Comparison of ENCODE assay signal across 13 mouse cellular contexts in genomic region chr1:90013273-90013672, GRCm38 (mm10). TPM values are rescaled to one million over a fixed set of nuclear protein-coding genes. Genes with fewer than 3 reads are reported as not detected.
DNase-seq lines count a peak whose midpoint lies in the region; ATAC-seq lines count a peak whose summit lies in the region.
"Had no signal": no experiment of that assay in that cellular context is flagged by ENCODE, and none has a peak within 500 bp of the region (broad histone marks: within the 10 kb centered on the region; RNA-seq: fewer than 3 reads in every experiment).

No protein-coding gene starts in this region.

- ATAC-seq in granulocyte monocyte progenitor cell, adult 5-6 weeks (replicated peaks; ENCODE audit: poor library complexity, severe bottlenecking): no peak

- peak; percentile 9 to 22 for DNase-seq in cerebellum, adult 18-20 months
- DNase-seq in cerebellum, adult 11 months: no peak
- DNase-seq in 416B (ENCODE audit: low read depth) (peak; percentile 5), NIH3T3 (ENCODE audit: low read depth) (peak; percentile 7)
- peak; percentile 21 for DNase-seq in cerebellum, adult 9-11 months
- DNase-seq in ovary, adult 18-20 months (ENCODE audit: low spot score): no peak
- no peak for DNase-seq in layer of hippocampus, adult 8-10 months (ENCODE audit: low spot score in 2 of 2)
- DNase-seq: gastrocnemius, postnatal 36 days; heart, postnatal 4 days; lung, adult 2 months; right cerebral cortex, postnatal 25 days had no signal

RNA-seq across cellular contexts. Expression of gene Asb18, which starts 1.2 kb away (rescaled TPM):
- 1 to 10 TPM; 2.5 to 2.8 (median 2.6) TPM for total RNA-seq in layer of hippocampus, adult 8-10 months (2022)
- not detected in 2 replicates for total RNA-seq in granulocyte monocyte progenitor cell, adult 5-6 weeks (2014; fragmentation: Nextera tagmentation)
- total RNA-seq in granulocyte monocyte progenitor cell, adult 5-6 weeks (2017): not detected in 2 replicates
- total RNA-seq: megakaryocyte progenitor cell, adult 5-6 weeks had no signal

Comparison
In these comparisons a context has a peak if more than half of its experiments do, and no peak if none do; other contexts are left out.
1. DNase-seq: peak in cerebellum, adult 18-20 months (2 of 2), 416B (single experiment), NIH3T3 (single experiment) and cerebellum, adult 9-11 months (single experiment); none in cerebellum, adult 11 months (single experiment), ovary, adult 18-20 months (single experiment) and layer of hippocampus, adult 8-10 months (0 of 2).